Mouse (Mus musculus) adrenal gland, adult (tissue): ENCODE results near the gene Rabepk.
"Not testable (repeated sequence)": the region's sequence is repeated elsewhere in the genome, so short reads cannot be mapped to it uniquely, and the experiment has no call there.

Experiments used
- DNase-seq, 2 experiments: peaks; one replicate each; pipeline ENCODE4 v3.0.0; 2022 to 2023; ENCODE audit warnings: low spot score in 1 of 2; ENCODE audit not compliant: inconsistent age in 2 of 2

The Rabepk gene

GRCm38 (mm10) chr2:34799357-34800256 is at the start of gene Rabepk:
TSS of gene Rabepk (minus strand) at chr2:34799912.
- DNase-seq, result peak; percentile 91 to 94

DNA sequence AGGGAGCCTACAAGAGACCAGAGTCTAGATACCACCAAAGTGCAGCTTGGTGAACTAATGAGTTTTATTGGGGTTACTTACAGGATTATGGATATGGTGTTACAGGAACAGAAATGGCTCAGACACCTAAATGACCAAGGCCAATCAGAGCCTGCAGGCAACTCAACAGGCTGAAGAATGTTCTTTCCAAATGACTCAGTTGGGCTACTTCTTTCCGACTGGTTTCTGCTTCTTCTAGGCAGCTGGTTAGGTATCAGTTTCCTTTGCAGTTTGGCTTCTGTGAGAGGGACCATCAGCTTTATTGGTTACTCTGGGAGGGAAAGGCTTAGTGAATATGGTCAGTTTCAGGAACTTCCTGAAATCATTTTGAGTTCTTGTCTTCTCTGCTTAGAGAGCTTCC is 48.0 kb upstream of the Rabepk start:
- no peak for DNase-seq

- DNase-seq, result peak; percentile 68 to 86
Measured at GRCm38 (mm10) chr2:34843211-34843939, 43.7 kb upstream of the Rabepk start.

- no peak for DNase-seq
Measured at GRCm38 (mm10) chr2:34841706-34842105, 42.0 kb upstream of the Rabepk start.

GRCm38 (mm10) chr2:34840143-34840542 is 40.4 kb upstream of the Rabepk start:
- DNase-seq, result not testable (repeated sequence)

DNA sequence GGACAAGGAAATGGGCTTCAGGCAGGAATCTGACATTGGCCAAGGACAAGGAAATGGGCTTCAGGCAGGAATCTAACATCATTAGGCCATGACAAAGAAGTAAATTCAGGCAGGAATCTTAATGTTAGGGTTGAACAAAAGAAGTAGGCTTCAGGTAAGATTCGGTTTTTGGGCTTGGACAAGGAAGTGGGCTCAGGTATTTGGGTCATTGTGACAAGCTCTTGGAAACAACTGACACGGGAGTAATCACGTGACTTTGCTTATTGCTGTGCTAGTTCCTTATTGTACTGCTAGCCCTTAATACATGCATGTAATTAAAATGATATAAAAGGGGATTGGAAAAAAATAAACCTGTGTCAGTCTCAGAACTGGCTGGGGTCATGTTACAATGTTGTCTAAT is 36.0 kb upstream of the Rabepk start:
- DNase-seq, result no peak

DNA sequence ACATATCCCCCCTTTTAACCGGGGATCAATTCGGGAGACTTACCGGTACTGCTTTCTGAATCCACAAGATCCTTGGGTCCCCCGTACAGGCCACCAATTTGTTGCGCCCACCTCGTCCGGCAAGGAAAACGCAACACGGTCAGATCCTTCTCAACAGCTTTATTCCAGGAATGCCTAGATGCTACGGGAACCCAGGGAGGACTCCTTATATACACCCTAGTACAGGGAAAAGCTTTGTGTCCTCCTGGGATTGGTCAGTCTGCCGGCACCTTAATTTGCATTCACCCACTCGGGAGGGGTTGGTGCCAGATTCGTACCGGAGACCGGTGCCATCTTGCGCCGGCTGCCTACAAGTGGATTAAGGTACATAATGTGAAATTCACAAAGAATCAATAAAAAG is 33.9 kb upstream of the Rabepk start:
- no peak for DNase-seq

DNA sequence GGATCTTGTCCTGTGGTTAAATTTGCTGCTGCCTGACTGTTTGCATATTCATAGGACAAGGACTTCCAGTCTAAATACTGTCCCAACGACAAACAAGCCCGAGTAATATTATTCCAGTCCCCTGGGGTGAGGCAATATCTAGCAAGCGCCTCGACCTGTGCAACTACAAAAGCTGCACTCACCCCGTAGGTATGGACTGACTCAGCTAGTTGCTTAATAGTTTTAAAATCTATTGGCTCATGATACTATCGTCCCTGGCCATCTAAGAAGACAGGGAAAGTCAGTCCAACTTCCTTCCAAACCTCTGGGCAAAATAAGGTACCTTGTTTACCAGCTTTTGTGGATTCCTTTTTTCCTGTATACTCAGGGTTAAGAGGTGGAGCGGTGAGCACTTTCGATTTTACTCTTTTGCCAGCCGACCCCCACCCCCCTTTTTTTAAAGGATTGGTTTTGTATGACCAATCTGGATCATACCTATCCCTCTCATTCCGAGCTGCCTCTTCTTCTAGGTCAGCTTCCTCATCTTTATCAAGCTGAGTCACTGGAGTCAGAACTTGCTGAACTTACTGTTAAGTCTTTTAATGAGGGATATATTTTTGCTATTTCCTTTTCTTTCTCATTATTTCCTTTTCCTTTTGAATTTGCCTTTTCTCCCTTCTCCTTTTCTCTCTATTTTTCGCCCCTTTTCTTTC is 33.2 kb upstream of the Rabepk start, which contains the start of gene Gm34653:
Gm34653 (plus strand) TSS at position 242 of the 692 bp plus-strand sequence.
- peak in 1 of 2 experiments; percentile 44 for DNase-seq

DNA sequence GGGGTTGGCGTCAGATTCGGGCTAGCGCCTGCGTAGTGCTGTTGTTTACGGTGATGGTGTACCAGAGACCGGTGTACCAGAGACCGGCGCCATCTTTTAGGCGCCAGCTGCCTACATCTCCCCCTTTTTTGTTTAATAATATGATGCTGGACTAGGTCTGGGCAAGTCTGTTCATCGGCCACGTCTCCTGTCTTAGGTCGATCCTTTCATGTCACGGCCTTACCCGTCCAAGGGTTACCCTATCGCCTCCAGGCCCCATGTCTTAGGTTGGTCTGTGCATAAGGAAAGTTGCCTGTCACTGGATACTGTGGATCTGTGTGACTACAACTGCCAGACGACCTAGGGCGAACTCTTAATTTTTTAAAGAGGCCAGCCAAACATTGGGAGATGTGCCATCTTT is 30.4 kb upstream of the Rabepk start:
- not testable (repeated sequence) for DNase-seq

DNA sequence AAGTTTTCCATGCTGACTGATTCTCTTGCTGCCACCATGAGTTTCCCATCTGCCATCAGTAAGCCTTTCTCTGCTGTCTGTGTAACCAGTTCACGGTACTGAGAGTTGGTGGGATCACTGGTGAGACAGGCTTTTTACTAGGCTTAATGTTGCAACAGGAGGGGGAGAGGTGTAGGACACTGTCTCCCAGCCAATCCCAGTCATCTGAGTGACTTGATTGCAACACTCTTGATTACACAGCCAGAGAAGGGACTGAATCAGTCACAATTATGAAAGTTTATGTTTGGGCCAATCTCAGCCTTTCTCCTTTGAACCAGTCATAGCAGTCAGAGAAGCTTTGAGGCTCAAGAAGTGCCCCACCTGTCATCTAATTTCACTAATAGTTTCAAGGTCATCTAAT is 28.3 kb upstream of the Rabepk start:
- DNase-seq, result peak in 1 of 2 experiments; percentile 85

DNA sequence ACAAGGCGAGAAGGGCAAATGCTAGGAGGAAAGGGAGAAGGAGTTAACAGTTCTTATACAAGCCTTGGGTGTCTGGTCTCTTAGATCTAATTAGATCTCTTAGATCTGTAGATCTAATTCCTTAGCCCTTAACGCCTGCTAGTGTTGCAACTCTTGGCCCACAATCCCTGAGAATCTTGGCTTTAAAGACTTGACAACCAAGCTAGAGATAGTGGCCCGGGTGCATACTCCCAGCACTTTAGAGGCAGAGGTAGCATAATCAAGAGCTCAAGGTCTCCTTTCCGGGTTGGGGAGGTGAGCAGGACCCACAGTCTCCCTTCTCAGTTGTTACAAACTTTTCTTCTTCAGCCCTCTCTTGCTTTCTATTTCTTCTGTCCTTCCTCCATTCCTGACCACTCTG is 27.9 kb upstream of the Rabepk start:
- DNase-seq, result no peak

DNA sequence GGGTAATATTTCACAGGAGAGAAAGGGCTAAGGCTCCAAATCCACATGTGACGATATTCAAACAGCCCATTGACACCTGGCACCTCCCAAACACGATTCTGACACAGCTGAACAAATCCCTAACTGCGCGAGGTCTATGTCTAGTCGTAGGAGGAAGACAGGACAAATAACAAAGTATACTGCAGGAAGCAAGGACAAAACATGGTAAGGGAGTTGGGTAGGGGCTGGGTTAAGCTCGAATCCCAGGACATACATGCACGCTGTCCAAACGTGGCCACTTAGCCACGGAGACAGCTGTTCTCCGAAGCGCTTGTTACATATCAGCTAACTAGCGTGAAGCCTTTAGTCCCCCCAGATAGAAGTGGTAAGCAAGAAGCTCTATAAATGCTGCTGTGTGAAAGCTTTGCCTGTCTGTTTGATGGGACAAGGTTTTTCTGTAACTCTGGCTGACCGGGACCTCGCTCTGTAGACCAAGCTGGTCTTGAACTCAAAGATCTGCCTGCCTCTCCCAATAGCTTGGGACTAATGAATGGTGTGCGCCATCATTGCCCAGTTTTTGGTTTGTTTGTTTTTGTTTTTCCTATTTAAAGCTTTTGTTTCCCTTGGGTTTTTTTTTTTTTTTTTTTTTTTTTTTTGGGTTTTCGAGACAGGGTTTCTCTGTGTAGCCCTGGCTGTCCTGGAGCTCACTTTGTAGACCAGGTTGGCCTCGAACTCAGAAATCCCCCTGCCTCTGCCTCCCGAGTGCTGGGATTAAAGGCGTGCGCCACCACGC is 26.9 kb upstream of the Rabepk start:
- DNase-seq, result no peak

- DNase-seq, result peak; percentile 94 to 97
Measured at GRCm38 (mm10) chr2:34825827-34826459, 26.2 kb upstream of the Rabepk start, which contains the start of gene Fbxw2. TSS of gene Fbxw2 (minus strand) at chr2:34826311.

GRCm38 (mm10) chr2:34818492-34818891 is 18.8 kb upstream of the Rabepk start:
- no peak for DNase-seq

DNA sequence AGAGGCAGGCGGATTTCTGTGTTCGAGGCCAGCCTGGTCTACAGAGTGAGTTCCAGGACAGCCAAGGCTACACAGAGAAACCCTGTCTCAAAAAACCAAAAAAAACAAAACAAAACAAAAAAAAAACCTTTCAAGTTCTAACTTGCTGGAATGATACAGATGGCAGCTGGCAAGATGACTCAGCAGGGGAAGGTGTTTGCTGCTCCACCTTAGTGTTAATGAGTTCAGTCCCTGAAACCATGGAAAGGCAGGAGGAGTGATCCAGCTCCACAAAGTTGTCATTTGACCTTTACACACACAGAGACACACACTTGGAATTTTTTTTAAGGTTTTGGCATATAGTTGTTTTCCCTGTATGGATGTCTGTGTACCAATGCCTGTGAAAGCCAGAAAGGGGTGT is 16.2 kb upstream of the Rabepk start:
- DNase-seq, result not testable (repeated sequence)

GRCm38 (mm10) chr2:34812706-34813105 is 13.0 kb upstream of the Rabepk start:
- DNase-seq, result no peak

DNA sequence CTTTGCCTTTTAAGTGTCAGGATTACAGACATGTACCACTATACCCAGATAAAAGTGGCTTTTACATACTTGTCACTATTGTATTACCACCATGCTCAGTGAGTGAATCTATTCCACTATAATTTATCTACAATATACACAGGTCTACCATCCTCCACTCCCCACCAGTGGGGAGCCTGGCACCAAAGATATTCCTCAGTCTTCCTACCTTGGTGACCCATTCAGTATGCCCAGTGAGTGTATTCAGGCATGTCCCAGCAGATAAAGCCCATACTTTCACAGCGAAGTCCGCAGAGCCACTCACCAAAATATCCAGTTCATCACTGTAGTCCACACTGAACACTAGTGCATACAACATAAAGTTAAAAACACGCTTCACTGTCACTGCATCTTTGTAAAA is 11.1 kb upstream of the Rabepk start:
- DNase-seq, result no peak

DNA sequence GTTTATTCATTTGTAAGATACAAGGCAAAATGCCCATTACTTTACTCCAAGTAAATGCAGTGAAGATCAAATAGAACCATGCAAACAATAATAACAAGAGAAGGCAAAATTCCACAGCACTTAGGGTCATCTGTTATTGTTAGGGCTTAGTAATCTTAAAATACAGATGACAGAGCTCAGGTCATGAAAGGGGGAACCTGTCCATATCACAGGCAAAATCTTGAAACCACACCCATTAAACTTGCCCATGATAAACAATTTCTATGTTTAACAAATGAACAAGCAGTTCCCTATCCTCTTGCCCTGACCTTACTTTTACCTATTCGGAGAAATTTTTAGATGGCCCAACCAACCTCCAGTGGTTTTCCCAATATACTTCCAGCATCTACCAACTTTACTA is 9.9 kb upstream of the Rabepk start:
- no peak for DNase-seq

DNA sequence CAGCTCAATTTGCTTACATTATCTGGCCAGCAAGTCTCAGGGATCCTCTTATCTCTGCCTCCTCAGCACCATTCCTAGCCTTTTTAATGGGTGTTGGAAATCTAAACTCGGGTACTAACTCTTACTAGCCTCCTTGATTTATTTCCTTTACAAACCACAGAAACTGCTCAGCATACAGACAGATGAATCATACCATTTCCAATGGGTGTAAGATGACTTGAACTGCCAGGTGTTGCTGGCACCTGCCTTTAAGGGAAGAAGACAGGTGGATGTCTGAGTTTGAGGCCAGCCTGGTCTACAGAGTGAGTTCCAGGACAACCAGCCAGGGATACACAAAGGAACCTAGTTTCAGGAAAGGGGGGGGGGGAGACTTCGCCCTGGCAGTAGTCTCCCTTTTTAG is 8.3 kb upstream of the Rabepk start:
- no peak for DNase-seq

- no peak for DNase-seq
Measured at GRCm38 (mm10) chr2:34805364-34805950, 5.7 kb upstream of the Rabepk start.
